Mouse (Mus musculus) neural tube, embryonic 14.5 days (tissue): ENCODE measurements around the gene Ces5a. TPM values are rescaled to one million over a fixed set of nuclear protein-coding genes. Genes with fewer than 3 reads are reported as not detected.

ENCODE experiments used
- ATAC-seq: fragments of 200-750 bp; cut with Nextera tagmentation; 2 replicates; pipeline ENCODE4 v1.8.0; 2017; ENCODE audit warnings: low read depth, mild to moderate bottlenecking, moderate TSS enrichment, moderate library complexity
- H3K27ac ChIP-seq: fragments of 300-500 bp; sonication (generic); 2 replicates; pipeline ENCODE4 v1.5.1; 2014; ENCODE audit warnings: low read depth, mild to moderate bottlenecking, control low read depth, low read length, moderate library complexity, mixed read lengths
- H3K27me3 ChIP-seq: fragments of 300-500 bp; sonication (generic); 2 replicates; pipeline ENCODE4 v1.6.1; 2014; ENCODE audit warnings: low read length; ENCODE audit not compliant: control insufficient read depth, insufficient read depth
- H3K36me3 ChIP-seq: fragments of 300-500 bp; sonication (generic); 2 replicates; pipeline ENCODE4 v1.6.1; 2014; ENCODE audit warnings: low read length, mixed read lengths; ENCODE audit not compliant: control insufficient read depth, insufficient read depth
- H3K4me1 ChIP-seq: fragments of 300-500 bp; sonication (generic); 2 replicates; pipeline ENCODE4 v1.6.1; 2014; ENCODE audit warnings: low read length; ENCODE audit not compliant: control insufficient read depth, insufficient read depth
- H3K4me2 ChIP-seq: fragments of 300-500 bp; sonication (generic); 2 replicates; pipeline ENCODE4 v1.6.1; 2014; ENCODE audit warnings: mild to moderate bottlenecking, low read depth, low read length, control low read depth
- H3K4me3 ChIP-seq: fragments of 300-500 bp; sonication (generic); 2 replicates; pipeline ENCODE4 v1.5.1; 2014; ENCODE audit warnings: low read depth, low read length, control low read depth, mixed read lengths
- H3K9ac ChIP-seq: fragments of 300-500 bp; sonication (generic); replicated peaks from 2 replicates; pipeline ENCODE4 v1.6.1; 2014; ENCODE audit warnings: low read depth, mild to moderate bottlenecking, control low read depth, low read length, mixed read lengths
- H3K9me3 ChIP-seq: fragments of 300-500 bp; sonication (generic); 2 replicates; pipeline ENCODE4 v1.6.1; 2016; ENCODE audit warnings: low read length; ENCODE audit not compliant: control insufficient read depth
- WGBS: fragments of 180-500 bp; shearing (Covaris S2); extraction: QIAGEN DNeasy Blood & Tissue Kit; methylation state at CpG from one replicate; pipeline ENCODE4 v1.1.7; 2014; 5-methylcytosine and 5-hydroxymethylcytosine counted together
- polyA plus RNA-seq: library from polyadenylated mRNA; unstranded; fragments of >200 nt; fragmentation: Nextera tagmentation; extraction: Ambion mirVana; gene quantifications from 2 replicates; pipeline ENCODE4 v1.2.1, GENCODE M21; 2014

Ces5a gene
- polyA plus RNA-seq: 0.79 and 0.87 TPM in 2 replicates

- ATAC-seq: no peak
- no peaks in the 10 kb centered on the region for H3K27me3 ChIP-seq
- no peaks in the 10 kb centered on the region for H3K36me3 ChIP-seq
- no peaks in the 10 kb centered on the region for H3K9me3 ChIP-seq
- 92% methylated on average over 5 of the region's 5 CpGs for WGBS
- no peak within 1 kb of the TSS for H3K4me2 ChIP-seq
- H3K9ac ChIP-seq: no peak within 1 kb of the TSS
- H3K27ac ChIP-seq: no peak within 1 kb of the TSS
- no peak within 1 kb of the TSS for H3K4me3 ChIP-seq
- no peaks in the 10 kb centered on the region for H3K4me1 ChIP-seq
These were observed at the start of gene Ces5a for GRCm38 (mm10) chr8:93535730-93536129. TSS of gene Ces5a (minus strand) at chr8:93535830.

DNA sequence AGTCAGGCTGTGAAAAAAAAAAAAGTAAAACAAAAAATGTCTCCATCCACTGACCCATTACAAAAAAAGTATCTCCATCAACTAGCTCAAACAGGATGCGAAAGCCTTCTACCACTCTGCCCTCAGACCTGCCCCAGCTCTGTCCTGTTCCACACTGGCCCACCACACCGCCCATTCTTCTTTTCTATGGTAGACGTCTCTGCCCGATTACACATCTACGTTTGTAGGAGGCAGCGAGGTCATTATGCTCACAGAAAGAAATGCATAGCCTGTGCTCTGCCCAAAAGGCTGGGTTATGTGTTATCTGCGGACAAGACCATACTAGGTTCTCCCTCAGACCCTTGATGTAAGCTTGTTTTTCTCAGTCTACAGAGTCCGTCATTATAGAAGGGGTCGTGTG is 37.2 kb upstream of the Ces5a start:
- H3K9me3 ChIP-seq: no peaks in the 10 kb centered on the region
- no peak for ATAC-seq
- H3K27ac ChIP-seq: peak overlapping the region; percentile 46; the same call in 1 of the 2 replicates
- no peaks in the 10 kb centered on the region for H3K27me3 ChIP-seq
- H3K4me1 ChIP-seq: peaks cover 25% of the 10 kb centered on the region
- no peaks in the 10 kb centered on the region for H3K36me3 ChIP-seq
- WGBS: 77% methylated on average over 9 of the region's 9 CpGs
- H3K4me3 ChIP-seq: no peak overlapping the region
- no peak overlapping the region for H3K4me2 ChIP-seq
- no peak overlapping the region for H3K9ac ChIP-seq

- 12% methylated on average over 2 of the region's 2 CpGs for WGBS
- Histone ChIP-seq H3K9ac (no peak overlapping the region), H3K4me3 (no peak overlapping the region), H3K4me2 (no peak overlapping the region), H3K36me3 (no peaks in the 10 kb centered on the region), H3K27ac (peak overlapping the region; percentile 46), H3K4me1 (peaks cover 25% of the 10 kb centered on the region), H3K9me3 (no peaks in the 10 kb centered on the region), H3K27me3 (no peaks in the 10 kb centered on the region)
- ATAC-seq: peak; percentile 32; the same call in 1 of the 2 replicates
These were observed 36.5 kb upstream of the Ces5a start for GRCm38 (mm10) chr8:93572095-93572501.

GRCm38 (mm10) chr8:93571369-93571985 is 35.8 kb upstream of the Ces5a start:
- no peak for ATAC-seq
- Histone ChIP-seq H3K36me3 (no peaks in the 10 kb centered on the region), H3K9me3 (no peaks in the 10 kb centered on the region), H3K4me2 (no peak overlapping the region), H3K27me3 (no peaks in the 10 kb centered on the region), H3K4me3 (no peak overlapping the region), H3K27ac (peak overlapping the region; percentile 46; the same call in 1 of the 2 replicates), H3K9ac (no peak overlapping the region), H3K4me1 (peaks cover 25% of the 10 kb centered on the region)
- WGBS: 22% methylated on average over 9 of the region's 9 CpGs

GRCm38 (mm10) chr8:93570186-93570530 is 34.5 kb upstream of the Ces5a start:
- ATAC-seq: no peak
- no peak overlapping the region for H3K4me3 ChIP-seq
- no peaks in the 10 kb centered on the region for H3K27me3 ChIP-seq
- 31% methylated on average over 2 of the region's 2 CpGs for WGBS
- H3K4me1 ChIP-seq: peaks cover 25% of the 10 kb centered on the region
- H3K4me2 ChIP-seq: no peak overlapping the region
- H3K9ac ChIP-seq: no peak overlapping the region
- peak overlapping the region; percentile 84 for H3K27ac ChIP-seq
- H3K9me3 ChIP-seq: no peaks in the 10 kb centered on the region
- H3K36me3 ChIP-seq: no peaks in the 10 kb centered on the region

DNA sequence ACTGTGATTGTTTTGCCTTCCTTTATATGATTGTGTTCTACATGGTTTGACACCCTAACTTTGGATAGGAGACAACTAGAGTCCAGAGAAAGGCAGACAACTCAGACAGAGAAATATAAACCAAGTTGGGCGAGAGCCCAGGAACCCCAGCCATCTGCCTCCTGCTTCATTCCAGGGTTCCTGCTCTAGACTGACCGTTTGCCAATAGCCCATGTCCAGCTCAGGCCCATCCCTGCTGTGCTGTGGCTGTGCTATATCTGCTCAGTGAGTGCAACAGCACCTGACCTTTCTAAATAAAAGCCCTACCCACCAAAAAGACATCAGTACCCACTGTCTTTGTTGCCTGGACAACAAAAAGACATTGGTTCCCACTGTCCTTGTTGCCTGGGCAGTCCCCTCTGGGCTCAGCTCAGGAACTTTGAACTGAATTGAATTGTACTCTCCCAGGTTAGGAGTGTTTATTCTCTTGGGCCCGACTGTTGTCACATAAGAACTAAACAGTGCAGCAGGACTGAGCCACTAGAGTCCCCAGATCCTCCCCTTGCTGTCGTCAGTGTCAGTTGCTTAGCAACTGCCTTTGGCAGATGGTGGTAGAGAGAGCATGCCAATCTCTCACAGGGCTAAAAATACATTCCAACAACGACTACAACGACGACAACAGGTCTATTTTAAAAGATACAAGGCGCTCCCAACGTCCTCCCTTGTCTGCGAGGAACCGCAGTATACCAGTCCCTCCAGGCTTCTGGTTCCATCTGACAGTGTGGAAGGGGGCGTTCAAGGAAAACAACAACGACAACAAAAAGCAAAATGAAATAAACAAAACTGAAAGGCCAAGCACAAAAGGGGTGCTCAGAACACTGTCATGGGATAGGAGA is 33.9 kb upstream of the Ces5a start:
- Histone ChIP-seq H3K4me2 (no peak overlapping the region), H3K36me3 (no peaks in the 10 kb centered on the region), H3K9ac (no peak overlapping the region), H3K4me1 (peaks cover 25% of the 10 kb centered on the region), H3K27ac (peak overlapping the region; percentile 84), H3K9me3 (no peaks in the 10 kb centered on the region), H3K27me3 (no peaks in the 10 kb centered on the region), H3K4me3 (no peak overlapping the region)
- WGBS: 28% methylated on average over 13 of the region's 13 CpGs
- ATAC-seq: peak; percentile 92

- Histone ChIP-seq H3K27me3 (no peaks in the 10 kb centered on the region), H3K4me3 (no peak overlapping the region), H3K9ac (no peak overlapping the region), H3K27ac (no peak overlapping the region; the same call in 1 of the 2 replicates), H3K9me3 (no peaks in the 10 kb centered on the region), H3K4me1 (peaks cover 25% of the 10 kb centered on the region), H3K36me3 (no peaks in the 10 kb centered on the region), H3K4me2 (no peak overlapping the region)
- ATAC-seq: no peak
- WGBS: 92% methylated on average over 3 of the region's 3 CpGs
These were observed 33.0 kb upstream of the Ces5a start for GRCm38 (mm10) chr8:93568666-93569065.

DNA sequence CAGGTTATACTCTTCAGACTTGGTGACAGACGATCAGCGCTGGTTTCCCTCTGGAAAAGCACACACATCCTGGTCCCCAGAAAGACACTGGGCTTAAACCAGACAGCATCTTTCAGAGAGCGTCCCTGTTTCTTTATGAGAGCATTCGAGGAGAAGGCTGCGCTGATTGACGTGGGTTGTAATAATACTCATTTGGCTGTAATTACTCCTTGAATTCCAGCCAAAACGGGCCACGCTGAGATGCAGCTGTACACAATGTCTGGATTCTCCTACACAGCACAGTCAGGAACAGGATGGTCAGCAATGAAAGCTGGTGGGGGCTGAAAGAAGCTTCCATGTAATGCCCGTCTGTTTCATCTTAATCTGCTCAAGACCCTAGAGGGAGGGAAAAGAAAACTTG is 31.5 kb upstream of the Ces5a start:
- no peaks in the 10 kb centered on the region for H3K36me3 ChIP-seq
- no peak overlapping the region for H3K4me3 ChIP-seq
- no peak overlapping the region for H3K4me2 ChIP-seq
- no peaks in the 10 kb centered on the region for H3K27me3 ChIP-seq
- H3K4me1 ChIP-seq: peaks cover 22% of the 10 kb centered on the region
- H3K9me3 ChIP-seq: no peaks in the 10 kb centered on the region
- WGBS: 57% methylated on average over 9 of the region's 9 CpGs
- H3K27ac ChIP-seq: no peak overlapping the region
- no peak for ATAC-seq
- no peak overlapping the region for H3K9ac ChIP-seq

- Histone ChIP-seq H3K4me2 (no peak overlapping the region), H3K36me3 (no peaks in the 10 kb centered on the region), H3K9me3 (no peaks in the 10 kb centered on the region), H3K27me3 (no peaks in the 10 kb centered on the region), H3K9ac (no peak overlapping the region), H3K4me3 (no peak overlapping the region), H3K27ac (no peak overlapping the region), H3K4me1 (peaks cover 4% of the 10 kb centered on the region)
- no peak for ATAC-seq
- 86% methylated on average over 4 of the region's 4 CpGs for WGBS
These were observed 29.0 kb upstream of the Ces5a start for GRCm38 (mm10) chr8:93564634-93565033.
